Mouse (Mus musculus) small intestine, adult 2 months (tissue): ENCODE measurements around the gene Rgmb. TPM values are rescaled to one million over a fixed set of nuclear protein-coding genes. Genes with fewer than 3 reads are reported as not detected.
A peak's percentile ranks its signal among the peaks of the same experiment; 100 is the strongest.

Experiments
- H3K27ac ChIP-seq: fragments of 200-500 bp; 2 replicates; pipeline ENCODE4 v1.5.1; 2012; ENCODE audit warnings: low read depth, low read length, control low read depth, inconsistent platforms; ENCODE audit not compliant: insufficient read depth
- H3K27me3 ChIP-seq: fragments of 200-500 bp; 2 replicates; pipeline ENCODE4 v1.6.1; 2012; ENCODE audit warnings: mild to moderate bottlenecking, moderate library complexity, low read length, inconsistent platforms; ENCODE audit not compliant: control insufficient read depth, insufficient read depth
- H3K36me3 ChIP-seq: fragments of 200-500 bp; 2 replicates; pipeline ENCODE4 v1.6.1; 2012; ENCODE audit warnings: mild to moderate bottlenecking, low read length, control low read depth, inconsistent platforms; ENCODE audit not compliant: control insufficient read depth, insufficient read depth
- H3K4me1 ChIP-seq: fragments of 200-500 bp; 2 replicates; pipeline ENCODE4 v1.6.1; 2012; ENCODE audit warnings: low read length, inconsistent platforms, mixed read lengths; ENCODE audit not compliant: control insufficient read depth, insufficient read depth, insufficient read length
- H3K4me3 ChIP-seq: fragments of 200-500 bp; 2 replicates; pipeline ENCODE4 v1.5.1; 2012; ENCODE audit warnings: low read depth, mild to moderate bottlenecking, control low read depth, inconsistent platforms, low read length, moderate library complexity
- CTCF ChIP-seq: fragments of 200-500 bp; IDR thresholded peaks from 2 replicates; pipeline ENCODE4 v1.5.1; 2012; ENCODE audit warnings: low read depth, mild to moderate bottlenecking, control low read depth, inconsistent platforms, low read length, moderate library complexity, mixed read lengths; ENCODE audit not compliant: insufficient replicate concordance, insufficient read length; ENCODE audit errors: extremely low read depth
- POLR2A ChIP-seq: fragments of 200-500 bp; IDR thresholded peaks from 2 replicates; pipeline ENCODE4 v1.6.1; 2012; ENCODE audit warnings: low read depth, mild to moderate bottlenecking, control low read depth, inconsistent platforms, low read length, moderate library complexity
- WGBS: fragments of 180-500 bp; shearing (Covaris S2); methylation state at CpG from one replicate; pipeline ENCODE4 v1.1.7; 2018; 5-methylcytosine and 5-hydroxymethylcytosine counted together
- polyA plus RNA-seq: library from polyadenylated mRNA; depleted of rRNA; stranded (reverse); fragments of >200 nt; gene quantifications from 2 replicates; pipeline ENCODE4 v1.2.3, GENCODE M21; 2012

The Rgmb gene
- polyA plus RNA-seq, 1 experiment: 97.5 TPM

GRCm38 (mm10) chr17:15807295-15807984 lies 23.4 kb downstream of the Rgmb start:
- no peak overlapping the region for H3K4me3 ChIP-seq
- TF ChIP-seq CTCF (no peak), POLR2A (no peak)
- no peaks in the 10 kb centered on the region for H3K27me3 ChIP-seq
- 73% methylated on average over 23 of the region's 23 CpGs for WGBS
- H3K4me1 ChIP-seq: peaks cover 10% of the 10 kb centered on the region; the same call in 1 of the 2 replicates
- H3K36me3 ChIP-seq: peaks cover 17% of the 10 kb centered on the region
- no peak overlapping the region for H3K27ac ChIP-seq

GRCm38 (mm10) chr17:15804008-15804812 lies 26.6 kb downstream of the Rgmb start:
- Histone ChIP-seq H3K27ac (no peak overlapping the region), H3K4me3 (no peak overlapping the region), H3K4me1 (peaks cover 4% of the 10 kb centered on the region; the same call in 1 of the 2 replicates), H3K36me3 (peaks cover 15% of the 10 kb centered on the region), H3K27me3 (no peaks in the 10 kb centered on the region)
- WGBS: 43% methylated on average over 15 of the region's 15 CpGs
- TF ChIP-seq POLR2A: no peak
- peak; percentile 45; the same call in 1 of the 2 replicates for TF ChIP-seq CTCF

- TF ChIP-seq POLR2A (no peak), CTCF (no peak)
- WGBS: 88% methylated on average over 3 of the region's 3 CpGs
- H3K27ac ChIP-seq: no peak overlapping the region
- H3K4me3 ChIP-seq: no peak overlapping the region
- no peaks in the 10 kb centered on the region for H3K36me3 ChIP-seq
- no peaks in the 10 kb centered on the region for H3K4me1 ChIP-seq
- H3K27me3 ChIP-seq: no peaks in the 10 kb centered on the region
Observed at GRCm38 (mm10) chr17:15799195-15799793, 31.5 kb downstream of the Rgmb start.

- H3K27me3 ChIP-seq: no peaks in the 10 kb centered on the region
- no peak overlapping the region for H3K27ac ChIP-seq
- no peak overlapping the region for H3K4me3 ChIP-seq
- H3K4me1 ChIP-seq: no peaks in the 10 kb centered on the region
- H3K36me3 ChIP-seq: no peaks in the 10 kb centered on the region
- TF ChIP-seq POLR2A (no peak), CTCF (no peak)
- 92% methylated on average over 8 of the region's 8 CpGs for WGBS
Observed at GRCm38 (mm10) chr17:15790716-15791115, 40.1 kb downstream of the Rgmb start.

- H3K36me3 ChIP-seq: no peaks in the 10 kb centered on the region
- no peak for TF ChIP-seq POLR2A
- TF ChIP-seq CTCF: no peak
- H3K27ac ChIP-seq: no peak overlapping the region
- H3K27me3 ChIP-seq: no peaks in the 10 kb centered on the region
- WGBS: 41% methylated on average over 3 of the region's 3 CpGs
- H3K4me3 ChIP-seq: no peak overlapping the region
- no peaks in the 10 kb centered on the region for H3K4me1 ChIP-seq
Observed at GRCm38 (mm10) chr17:15787036-15787435, 43.8 kb downstream of the Rgmb start.

GRCm38 (mm10) chr17:15777979-15778378 lies 52.9 kb downstream of the Rgmb start:
- H3K36me3 ChIP-seq: no peaks in the 10 kb centered on the region
- no peaks in the 10 kb centered on the region for H3K27me3 ChIP-seq
- no peaks in the 10 kb centered on the region for H3K4me1 ChIP-seq
- no peak overlapping the region for H3K27ac ChIP-seq
- no peak overlapping the region for H3K4me3 ChIP-seq
- WGBS: 83% methylated on average over 6 of the region's 6 CpGs
- TF ChIP-seq POLR2A (no peak), CTCF (no peak)

GRCm38 (mm10) chr17:15776349-15776748 lies 54.5 kb downstream of the Rgmb start:
- Histone ChIP-seq H3K4me3 (no peak overlapping the region), H3K36me3 (0 out of 2 replicates have a peak, but pooled peaks cover 1% of the 10 kb centered on the region), H3K27ac (no peak overlapping the region), H3K27me3 (no peaks in the 10 kb centered on the region), H3K4me1 (no peaks in the 10 kb centered on the region)
- TF ChIP-seq POLR2A (no peak), CTCF (no peak)
- 61% methylated on average over 5 of the region's 5 CpGs for WGBS
